Comparison of ENCODE assay signal across 8 mouse cellular contexts in genomic region chr1:185681610-185682457, GRCm38 (mm10).
DNase-seq lines count a peak whose midpoint lies in the region.

No protein-coding gene starts in this region.

- peak; percentile 86 for DNase-seq in NIH3T3 (ENCODE audit: low read depth)
- peak; percentile 61 to 74 for DNase-seq in cerebellum, adult 18-20 months
- peak; percentile 69 for DNase-seq in forelimb bud, embryonic 11.5 days (ENCODE audit: low read depth, low spot score)
- DNase-seq in hindbrain, embryonic 10.5 days (ENCODE audit: low spot score) = peak; percentile 82
- DNase-seq in layer of hippocampus, postnatal 10 days (ENCODE audit: low spot score in 2 of 2) = peak; percentile 92
- DNase-seq in lung, postnatal 10 days = peak; percentile 89
- DNase-seq in retina, postnatal 7 days (ENCODE audit: low read depth, low spot score) = peak; percentile 46
- DNase-seq in urinary bladder, postnatal 4 days (ENCODE audit: low spot score in 2 of 2) = peak; percentile 64 to 88

- H3K4me3 ChIP-seq in hindbrain, embryonic 10.5 days = no peak overlapping the region

- no peaks in the 10 kb centered on the region for H3K36me3 ChIP-seq in hindbrain, embryonic 10.5 days

- no peaks in the 10 kb centered on the region for H3K9me3 ChIP-seq in hindbrain, embryonic 10.5 days

- peak overlapping the region; percentile 19 for H3K27ac ChIP-seq in hindbrain, embryonic 10.5 days

- peaks cover 7% of the 10 kb centered on the region; the same call in 1 of the 2 replicates for H3K4me1 ChIP-seq in hindbrain, embryonic 10.5 days (replicated peaks)

- no peaks in the 10 kb centered on the region for H3K27me3 ChIP-seq in hindbrain, embryonic 10.5 days (ENCODE audit: insufficient read depth, poor library complexity, severe bottlenecking)

- 41% methylated on average over 21 of the region's 21 CpGs for WGBS in hindbrain, embryonic 10.5 days
